Mouse (Mus musculus) lung, postnatal 36 days (tissue): ENCODE data around the gene Trmt44.

Experiments
- DNase-seq: peaks from one replicate; pipeline ENCODE4 v3.0.0; 2022; ENCODE audit warnings: mixed read lengths

Gene Trmt44

GRCm38 (mm10) chr5:35539576-35539975 is 35.3 kb downstream of the Trmt44 start:
- peak; percentile 18 for DNase-seq

GRCm38 (mm10) chr5:35538022-35538421 is 36.8 kb downstream of the Trmt44 start:
- no peak for DNase-seq

- DNase-seq: no peak
These were observed 37.4 kb downstream of the Trmt44 start for GRCm38 (mm10) chr5:35537474-35537873.

DNA sequence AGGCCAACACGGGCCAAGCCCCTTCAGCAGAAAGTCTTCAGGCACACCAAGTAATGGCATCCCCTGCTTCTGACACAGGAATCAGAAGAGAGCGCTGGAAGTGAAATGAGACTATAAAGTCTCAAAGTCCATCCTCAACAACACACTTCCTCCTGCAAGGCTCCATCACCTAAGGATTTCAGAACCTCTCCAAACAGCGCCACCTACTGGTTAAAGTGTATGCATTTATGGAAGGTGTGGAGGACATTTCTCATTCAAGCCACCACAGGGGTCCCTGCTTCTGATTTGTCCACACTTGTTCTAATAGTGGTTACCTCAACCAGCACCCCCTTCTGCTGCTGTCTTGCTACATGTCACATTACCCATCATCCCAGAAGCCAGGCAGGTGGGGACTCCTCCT is 38.6 kb downstream of the Trmt44 start:
- no peak for DNase-seq

DNA sequence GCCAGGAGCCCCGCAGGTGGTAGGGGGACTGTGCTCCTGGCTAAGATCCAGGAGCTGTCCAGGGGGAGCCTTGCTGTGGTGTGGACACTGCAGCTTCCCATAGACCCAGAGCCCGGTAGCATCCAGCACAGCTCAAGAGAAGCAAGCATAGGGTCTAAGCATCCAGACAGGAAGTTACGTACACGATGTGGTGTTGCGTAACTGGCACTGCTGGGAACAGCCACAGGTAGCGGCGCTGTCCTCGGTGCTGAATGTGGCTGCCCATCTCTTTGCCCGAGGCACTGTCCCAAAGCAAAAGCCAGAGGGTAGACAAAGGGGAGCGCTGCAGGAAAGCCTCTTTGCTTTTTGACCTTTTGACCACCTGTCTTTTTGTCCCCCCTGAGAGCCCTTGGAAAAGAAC is 43.3 kb downstream of the Trmt44 start:
- peak; percentile 58 for DNase-seq

- peak; percentile 50 for DNase-seq
These were observed 44.4 kb downstream of the Trmt44 start for GRCm38 (mm10) chr5:35530442-35530841.

GRCm38 (mm10) chr5:35525469-35526123 is 49.3 kb downstream of the Trmt44 start, which contains the start of gene Cpz:
Cpz (minus strand) TSS chr5:35525698.
- no peak for DNase-seq

- no peak for DNase-seq
These were observed 50.5 kb downstream of the Trmt44 start for GRCm38 (mm10) chr5:35524381-35524780.

DNA sequence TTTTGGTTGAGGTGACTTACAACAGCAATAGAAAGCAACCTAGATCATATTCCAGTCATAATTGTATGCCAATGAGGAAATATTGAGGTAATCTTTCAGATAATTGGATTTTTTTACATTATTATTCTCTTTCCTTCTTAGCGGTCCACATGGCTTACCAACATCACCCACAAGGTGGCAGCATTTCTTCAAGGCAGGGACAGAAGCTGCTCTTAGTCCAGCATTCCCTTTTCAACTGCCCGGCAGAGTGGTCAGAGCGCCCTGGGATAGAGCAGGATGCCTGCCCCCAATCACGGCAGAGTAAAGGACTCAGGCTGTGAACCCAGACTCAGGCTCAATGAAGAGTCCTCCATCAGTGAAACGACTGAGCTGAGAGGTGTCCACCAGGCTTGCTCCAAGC is 51.1 kb downstream of the Trmt44 start:
- peak; percentile 79 for DNase-seq

- no peak for DNase-seq
These were observed 58.1 kb downstream of the Trmt44 start for GRCm38 (mm10) chr5:35516781-35517180.

GRCm38 (mm10) chr5:35510589-35510988 is 64.3 kb downstream of the Trmt44 start:
- peak; percentile 77 for DNase-seq
